Mouse (Mus musculus): ENCODE measurements at regions not wholly inside any gene's neighbourhood (a gene's known extent, or its start where the extent isn't known, plus 50 kb on each side); places are given as distances from the start of the nearest gene placed in this dataset.

GRCm38 (mm10) chr9:34243674-34244073, 242.0 kb upstream of the Kirrel3 start:
- TF ChIP-seq POLR2A (IDR thresholded peaks at IDR 0.05; ENCODE audit: low read depth, low read length) (no peak), CTCF (conservative IDR thresholded peaks at IDR 0.05; ENCODE audit: insufficient read depth, insufficient read length, low read depth, low read length) (no peak)
